ENCODE assay signal across 13 mouse cellular contexts in the genomic region with DNA sequence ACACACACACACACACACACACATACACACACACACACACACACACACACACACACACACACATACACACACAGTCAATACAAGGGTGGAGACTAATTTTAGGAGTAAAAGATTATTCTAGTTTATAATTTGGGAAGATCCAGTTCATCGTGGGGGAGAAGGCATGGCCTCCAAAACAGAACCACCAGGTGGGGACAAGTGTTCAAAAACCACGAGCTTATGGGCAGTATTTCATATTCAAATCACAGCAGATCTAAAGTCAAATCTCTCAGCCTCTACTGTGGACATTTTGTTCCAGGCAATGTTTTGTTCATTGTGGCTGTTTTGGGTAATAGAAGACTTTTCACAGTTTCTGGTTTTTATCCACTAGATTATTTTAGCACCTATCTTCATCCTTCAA.
"Had no signal": no experiment of that assay in that cellular context is flagged by ENCODE, and none has a peak within 500 bp of the region (broad histone marks: within the 10 kb centered on the region; RNA-seq: fewer than 3 reads in every experiment).

No protein-coding gene starts in this region.

- H3K27ac ChIP-seq: kidney, postnatal 0 days; limb, embryonic 13.5 days; liver, embryonic 15.5 days; midbrain, embryonic 10.5 days; neural tube, embryonic 12.5 days had no signal

- H3K4me1 ChIP-seq: limb, embryonic 13.5 days; liver, embryonic 15.5 days; midbrain, embryonic 10.5 days; neural tube, embryonic 12.5 days had no signal

- H3K36me3 ChIP-seq: limb, embryonic 13.5 days; liver, embryonic 15.5 days; midbrain, embryonic 10.5 days; neural tube, embryonic 12.5 days had no signal

- H3K4me2 ChIP-seq: limb, embryonic 13.5 days; liver, embryonic 11.5 days; liver, embryonic 15.5 days; neural tube, embryonic 12.5 days had no signal

- H3K9ac ChIP-seq: limb, embryonic 13.5 days; liver, embryonic 15.5 days; neural tube, embryonic 12.5 days had no signal

- H3K4me3 ChIP-seq: limb, embryonic 13.5 days; liver, embryonic 15.5 days; midbrain, embryonic 10.5 days; neural tube, embryonic 12.5 days had no signal

- DNase-seq: kidney, adult 11 months; kidney, adult 9 months; kidney, postnatal 36 days; left cerebral cortex, postnatal 4 days; midbrain, embryonic 14.5 days; retina, postnatal 1 day; right cerebral cortex, postnatal 14 days had no signal

- H3K27me3 ChIP-seq: liver, embryonic 15.5 days; neural tube, embryonic 12.5 days had no signal

- H3K9me3 ChIP-seq: limb, embryonic 13.5 days; liver, embryonic 15.5 days; midbrain, embryonic 10.5 days; neural tube, embryonic 12.5 days had no signal
